ENCODE assay signal across 7 mouse cellular contexts in the genomic region with DNA sequence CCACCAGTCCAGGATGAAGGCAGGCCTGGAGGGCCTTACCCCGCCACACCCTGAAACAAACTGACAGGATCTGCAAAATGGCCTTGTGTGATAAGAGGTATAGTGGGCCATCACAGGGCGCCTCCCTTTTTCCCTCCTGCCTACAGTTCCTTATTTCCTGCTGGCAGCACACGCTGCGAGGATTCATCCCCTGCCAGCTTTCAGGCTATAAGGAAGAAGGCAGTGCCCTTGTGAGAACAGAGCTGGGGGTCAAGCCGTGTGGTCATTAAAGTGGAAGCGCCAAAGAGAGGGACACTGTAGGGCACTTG. TPM values are rescaled to one million over a fixed set of nuclear protein-coding genes. Genes with fewer than 3 reads are reported as not detected.
DNase-seq lines count a peak whose midpoint lies in the region; ATAC-seq and TF ChIP-seq lines count a peak whose summit lies in the region.

No protein-coding gene starts in this region.

- no peaks in the 10 kb centered on the region for H3K9me3 ChIP-seq in lung, embryonic 14.5 days (ENCODE audit: low read depth, low read length)
- no peaks in the 10 kb centered on the region for H3K9me3 ChIP-seq in embryonic facial prominence, embryonic 13.5 days
- H3K9me3 ChIP-seq in intestine, embryonic 15.5 days = no peaks in the 10 kb centered on the region
- H3K9me3 ChIP-seq in midbrain, embryonic 15.5 days = no peaks in the 10 kb centered on the region

- H3K9ac ChIP-seq in lung, embryonic 14.5 days = peak overlapping the region; percentile 92
- peak overlapping the region; percentile 94 for H3K9ac ChIP-seq in embryonic facial prominence, embryonic 13.5 days
- peak overlapping the region; percentile 89 for H3K9ac ChIP-seq in intestine, embryonic 15.5 days
- peak overlapping the region; percentile 94 for H3K9ac ChIP-seq in midbrain, embryonic 15.5 days

- peak overlapping the region; percentile 76 for H3K4me3 ChIP-seq in lung, embryonic 14.5 days (ENCODE audit: low read depth, low read length)
- H3K4me3 ChIP-seq in embryonic facial prominence, embryonic 13.5 days = peak overlapping the region; percentile 80
- peak overlapping the region; percentile 85 for H3K4me3 ChIP-seq in intestine, embryonic 15.5 days (replicated peaks)
- H3K4me3 ChIP-seq in midbrain, embryonic 15.5 days = peak overlapping the region; percentile 66

- H3K4me2 ChIP-seq in lung, embryonic 14.5 days = peak overlapping the region; percentile 94
- H3K4me2 ChIP-seq in embryonic facial prominence, embryonic 13.5 days = peak overlapping the region; percentile 91
- H3K4me2 ChIP-seq in intestine, embryonic 15.5 days (replicated peaks) = peak overlapping the region; percentile 80
- peak overlapping the region; percentile 89 for H3K4me2 ChIP-seq in midbrain, embryonic 15.5 days

- no peaks in the 10 kb centered on the region for H3K27me3 ChIP-seq in lung, embryonic 14.5 days (ENCODE audit: insufficient read depth, low read length)
- H3K27me3 ChIP-seq in embryonic facial prominence, embryonic 13.5 days = no peaks in the 10 kb centered on the region
- no peaks in the 10 kb centered on the region for H3K27me3 ChIP-seq in intestine, embryonic 15.5 days (replicated peaks)
- no peaks in the 10 kb centered on the region for H3K27me3 ChIP-seq in midbrain, embryonic 15.5 days (replicated peaks)

- H3K27ac ChIP-seq in lung, embryonic 14.5 days (ENCODE audit: low read depth) = peak overlapping the region; percentile 95
- peak overlapping the region; percentile 96; the same call in 1 of the 2 replicates for H3K27ac ChIP-seq in embryonic facial prominence, embryonic 13.5 days
- peak overlapping the region; percentile 89 for H3K27ac ChIP-seq in intestine, embryonic 15.5 days
- peak overlapping the region; percentile 100 for H3K27ac ChIP-seq in midbrain, embryonic 15.5 days

- no peak for TF ChIP-seq CTCF in lung, embryonic 14.5 days (IDR thresholded peaks at IDR 0.05; ENCODE audit: low read depth)

- H3K4me1 ChIP-seq in lung, embryonic 14.5 days (ENCODE audit: insufficient read depth) = peaks cover 6% of the 10 kb centered on the region; the same call in 1 of the 2 replicates
- peaks cover 35% of the 10 kb centered on the region for H3K4me1 ChIP-seq in embryonic facial prominence, embryonic 13.5 days
- peaks cover 33% of the 10 kb centered on the region for H3K4me1 ChIP-seq in intestine, embryonic 15.5 days (replicated peaks)
- H3K4me1 ChIP-seq in midbrain, embryonic 15.5 days = peaks cover 41% of the 10 kb centered on the region

- ATAC-seq in lung, embryonic 14.5 days (ENCODE audit: insufficient read depth) = peak; percentile 13; the same call in 1 of the 2 replicates
- 0 out of 2 replicates have a peak, but pooled peaks have one; percentile 0 for ATAC-seq in embryonic facial prominence, embryonic 13.5 days (ENCODE audit: insufficient number of reproducible peaks, insufficient read depth, low FRiP score, low TSS enrichment, low read depth)
- ATAC-seq in intestine, embryonic 15.5 days = peak; percentile 42
- peak; percentile 28 for ATAC-seq in midbrain, embryonic 15.5 days (replicated peaks)

- WGBS in lung, embryonic 14.5 days = 10% methylated on average over 6 of the region's 6 CpGs
- WGBS in embryonic facial prominence, embryonic 13.5 days = 12% methylated on average over 6 of the region's 6 CpGs
- 8% methylated on average over 6 of the region's 6 CpGs for WGBS in intestine, embryonic 15.5 days
- 9% methylated on average over 6 of the region's 6 CpGs for WGBS in midbrain, embryonic 15.5 days

- H3K36me3 ChIP-seq in lung, embryonic 14.5 days (ENCODE audit: insufficient read depth) = peaks cover 32% of the 10 kb centered on the region
- H3K36me3 ChIP-seq in embryonic facial prominence, embryonic 13.5 days = peaks cover 28% of the 10 kb centered on the region
- peaks cover 15% of the 10 kb centered on the region for H3K36me3 ChIP-seq in intestine, embryonic 15.5 days
- no peaks in the 10 kb centered on the region for H3K36me3 ChIP-seq in midbrain, embryonic 15.5 days (replicated peaks)

- DNase-seq in lung, embryonic 14.5 days = no peak
- no peak for DNase-seq in lung, postnatal 4 days
- no peak for DNase-seq in thymus, postnatal 14 days
- DNase-seq in cerebellum, postnatal 10 days = no peak

RNA-seq across cellular contexts. Expression of gene Ctbp1, which starts 1.1 kb away (rescaled TPM):
- polyA plus RNA-seq in lung, embryonic 14.5 days (2014; fragmentation: Nextera tagmentation; extraction: Ambion mirVana) = 395 and 414 TPM in 2 replicates
- polyA plus RNA-seq in embryonic facial prominence, embryonic 13.5 days (2015; fragmentation: Nextera tagmentation; extraction: Ambion mirVana) = 326 and 350 TPM in 2 replicates
- 275 and 293 TPM in 2 replicates for polyA plus RNA-seq in intestine, embryonic 15.5 days (2015; fragmentation: Nextera tagmentation; extraction: Ambion mirVana)
- 545 and 591 TPM in 2 replicates for polyA plus RNA-seq in midbrain, embryonic 15.5 days (2015; fragmentation: Nextera tagmentation; extraction: Ambion mirVana)

RNA-seq across cellular contexts. Expression of gene Spon2, which starts 55.5 kb away (rescaled TPM):
- polyA plus RNA-seq in lung, embryonic 14.5 days (2014; fragmentation: Nextera tagmentation; extraction: Ambion mirVana) = 10.5 and 12.1 TPM in 2 replicates
- polyA plus RNA-seq in embryonic facial prominence, embryonic 13.5 days (2015; fragmentation: Nextera tagmentation; extraction: Ambion mirVana) = 4.9 and 6.2 TPM in 2 replicates
- 23.7 and 26.0 TPM in 2 replicates for polyA plus RNA-seq in intestine, embryonic 15.5 days (2015; fragmentation: Nextera tagmentation; extraction: Ambion mirVana)
- 4.1 and 5.2 TPM in 2 replicates for polyA plus RNA-seq in midbrain, embryonic 15.5 days (2015; fragmentation: Nextera tagmentation; extraction: Ambion mirVana)
